Mouse (Mus musculus) heart, embryonic 16.5 days (tissue): ENCODE measurements around the gene Slc35a5. TPM values are rescaled to one million over a fixed set of nuclear protein-coding genes. Genes with fewer than 3 reads are reported as not detected.

Experiments used
- ATAC-seq: fragments of 200-750 bp; cut with Nextera tagmentation; replicated peaks from 2 replicates; pipeline ENCODE4 v1.8.0; 2017; ENCODE audit warnings: moderate number of reproducible peaks; ENCODE audit not compliant: insufficient read depth, low FRiP score; ENCODE audit errors: extremely low read depth
- H3K27ac ChIP-seq: fragments of 300-500 bp; sonication (generic); 2 replicates; pipeline ENCODE4 v1.5.1; 2014; ENCODE audit warnings: mild to moderate bottlenecking, low read length, control low read depth, moderate library complexity
- H3K27me3 ChIP-seq: fragments of 300-500 bp; sonication (generic); 2 replicates; pipeline ENCODE4 v1.6.1; 2014; ENCODE audit warnings: low read length, mixed read lengths; ENCODE audit not compliant: control insufficient read depth, insufficient read depth
- H3K36me3 ChIP-seq: fragments of 300-500 bp; sonication (generic); 2 replicates; pipeline ENCODE4 v1.6.1; 2014; ENCODE audit not compliant: control insufficient read depth, insufficient read depth
- H3K4me1 ChIP-seq: fragments of 300-500 bp; sonication (generic); 2 replicates; pipeline ENCODE4 v1.6.1; 2014; ENCODE audit warnings: low read length, mixed read lengths; ENCODE audit not compliant: control insufficient read depth, insufficient read depth
- H3K4me2 ChIP-seq: fragments of 300-500 bp; sonication (generic); 2 replicates; pipeline ENCODE4 v1.6.1; 2014; ENCODE audit warnings: low read depth, mild to moderate bottlenecking, control low read depth, low read length
- H3K4me3 ChIP-seq: fragments of 300-500 bp; sonication (generic); 2 replicates; pipeline ENCODE4 v1.5.1; 2014; ENCODE audit warnings: mild to moderate bottlenecking, control low read depth, low read length
- H3K9ac ChIP-seq: fragments of 300-500 bp; sonication (generic); 2 replicates; pipeline ENCODE4 v1.6.1; 2014; ENCODE audit warnings: low read length, control low read depth
- H3K9me3 ChIP-seq: fragments of 300-500 bp; sonication (generic); replicated peaks from 2 replicates; pipeline ENCODE4 v1.6.1; 2016; ENCODE audit warnings: low read length; ENCODE audit not compliant: control insufficient read depth
- WGBS: fragments of 180-500 bp; shearing (Covaris S2); extraction: QIAGEN DNeasy Blood & Tissue Kit; methylation state at CpG from one replicate; pipeline ENCODE4 v1.1.7; 2014; 5-methylcytosine and 5-hydroxymethylcytosine counted together
- polyA plus RNA-seq: library from polyadenylated mRNA; unstranded; fragments of >200 nt; fragmentation: Nextera tagmentation; extraction: Ambion mirVana; gene quantifications from 2 replicates; pipeline ENCODE4 v1.2.1, GENCODE M21; 2015

The Slc35a5 gene
- polyA plus RNA-seq, 1 experiment from 2014 or later, result 17.4 TPM

- Histone ChIP-seq H3K4me1 (peaks cover 45% of the 10 kb centered on the region), H3K9me3 (no peaks in the 10 kb centered on the region), H3K9ac (no peak overlapping the region), H3K36me3 (no peaks in the 10 kb centered on the region), H3K27ac (peak overlapping the region; percentile 16; the same call in 1 of the 2 replicates), H3K4me2 (peak overlapping the region; percentile 62), H3K4me3 (peak overlapping the region; percentile 30; the same call in 1 of the 2 replicates), H3K27me3 (no peaks in the 10 kb centered on the region)
- ATAC-seq, result no peak
- WGBS, result 60% methylated on average over 10 of the region's 10 CpGs
Measured at GRCm38 (mm10) chr16:45098186-45098885, 60.2 kb downstream of the Slc35a5 start.

DNA sequence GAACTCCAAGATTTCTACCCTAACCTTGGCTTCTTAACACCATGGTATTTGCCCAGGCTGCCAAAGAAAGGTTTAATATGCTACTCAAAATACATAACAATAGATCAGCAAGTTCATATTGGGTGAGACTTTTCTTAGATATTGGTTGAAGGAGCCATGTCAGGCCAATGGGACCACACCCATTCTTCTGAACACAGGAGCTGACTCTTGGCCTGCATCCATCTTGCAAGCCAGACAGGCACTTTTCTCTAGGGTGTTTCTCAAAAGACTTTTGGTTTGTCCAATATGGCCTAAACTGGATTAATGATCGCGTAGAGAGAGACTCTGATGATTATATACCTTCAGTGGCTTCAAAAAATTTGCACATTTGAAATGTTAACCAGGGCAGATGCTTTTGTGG lies 61.0 kb downstream of the Slc35a5 start:
- H3K4me2 ChIP-seq, result peak overlapping the region; percentile 62
- no peaks in the 10 kb centered on the region for H3K9me3 ChIP-seq
- H3K36me3 ChIP-seq, result no peaks in the 10 kb centered on the region
- H3K9ac ChIP-seq, result no peak overlapping the region
- H3K27me3 ChIP-seq, result no peaks in the 10 kb centered on the region
- peak overlapping the region; percentile 52 for H3K4me3 ChIP-seq
- no peak for ATAC-seq
- peaks cover 49% of the 10 kb centered on the region for H3K4me1 ChIP-seq
- 91% methylated on average over 2 of the region's 2 CpGs for WGBS
- no peak overlapping the region for H3K27ac ChIP-seq

- Histone ChIP-seq H3K4me2 (peak overlapping the region; percentile 62), H3K9ac (peak overlapping the region; percentile 73; the same call in 1 of the 2 replicates), H3K27ac (no peak overlapping the region), H3K4me3 (peak overlapping the region; percentile 52), H3K4me1 (peaks cover 40% of the 10 kb centered on the region), H3K36me3 (no peaks in the 10 kb centered on the region), H3K9me3 (no peaks in the 10 kb centered on the region), H3K27me3 (no peaks in the 10 kb centered on the region)
- 80% methylated on average over 26 of the region's 26 CpGs for WGBS
- ATAC-seq, result no peak
Measured at GRCm38 (mm10) chr16:45095561-45096482, 62.7 kb downstream of the Slc35a5 start.

- H3K4me3 ChIP-seq, result peak overlapping the region; percentile 52
- no peak for ATAC-seq
- H3K4me2 ChIP-seq, result peak overlapping the region; percentile 62
- no peak overlapping the region for H3K27ac ChIP-seq
- 72% methylated on average over 13 of the region's 13 CpGs for WGBS
- H3K36me3 ChIP-seq, result no peaks in the 10 kb centered on the region
- H3K27me3 ChIP-seq, result no peaks in the 10 kb centered on the region
- H3K4me1 ChIP-seq, result peaks cover 35% of the 10 kb centered on the region
- H3K9ac ChIP-seq, result peak overlapping the region; percentile 73; the same call in 1 of the 2 replicates
- no peaks in the 10 kb centered on the region for H3K9me3 ChIP-seq
Measured at GRCm38 (mm10) chr16:45095030-45095429, 63.5 kb downstream of the Slc35a5 start.

DNA sequence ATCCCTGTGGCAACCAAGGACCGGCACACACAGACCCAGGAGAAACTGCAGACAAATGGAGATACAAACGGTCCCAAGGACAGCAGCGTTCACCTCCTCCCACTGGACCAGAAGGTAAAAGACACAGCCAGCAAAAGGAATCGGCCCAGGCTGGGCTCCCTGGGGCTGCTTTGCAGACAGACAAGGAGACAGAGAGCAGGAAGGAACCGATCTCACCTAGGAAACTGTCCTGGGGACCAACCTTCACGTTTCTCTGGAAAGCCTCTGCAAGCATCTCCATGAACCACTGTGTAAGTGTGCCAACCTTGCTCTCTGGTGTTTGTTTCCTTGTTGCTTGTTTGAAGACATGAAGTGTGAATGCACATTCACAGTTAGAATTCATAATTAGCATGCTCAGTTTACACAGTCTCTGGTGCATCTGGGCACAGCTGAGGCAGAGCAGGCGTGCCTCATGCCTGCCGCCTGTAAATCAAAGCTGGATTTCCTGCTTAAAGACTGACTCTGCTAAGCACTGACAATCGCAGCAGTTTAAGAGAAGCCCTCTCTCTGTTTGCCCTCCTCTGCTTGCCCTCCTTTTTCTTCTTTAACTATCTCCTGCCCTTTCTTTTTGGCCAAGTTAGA lies 64.3 kb downstream of the Slc35a5 start:
- peak; percentile 33; the same call in 1 of the 2 replicates for ATAC-seq
- peak overlapping the region; percentile 62 for H3K4me2 ChIP-seq
- peak overlapping the region; percentile 52 for H3K4me3 ChIP-seq
- H3K4me1 ChIP-seq, result peaks cover 33% of the 10 kb centered on the region
- peak overlapping the region; percentile 73 for H3K9ac ChIP-seq
- H3K27me3 ChIP-seq, result no peaks in the 10 kb centered on the region
- no peaks in the 10 kb centered on the region for H3K9me3 ChIP-seq
- WGBS, result 3% methylated on average over 9 of the region's 9 CpGs
- no peaks in the 10 kb centered on the region for H3K36me3 ChIP-seq
- H3K27ac ChIP-seq, result peak overlapping the region; percentile 91

- under 1% methylated on average over 6 of the region's 6 CpGs for WGBS
- no peaks in the 10 kb centered on the region for H3K9me3 ChIP-seq
- no peaks in the 10 kb centered on the region for H3K27me3 ChIP-seq
- H3K4me1 ChIP-seq, result peaks cover 28% of the 10 kb centered on the region
- H3K4me2 ChIP-seq, result peak within 1 kb of the TSS; percentile 62
- H3K4me3 ChIP-seq, result peak within 1 kb of the TSS; percentile 52
- peak; percentile 61 for ATAC-seq
- H3K36me3 ChIP-seq, result no peaks in the 10 kb centered on the region
- H3K27ac ChIP-seq, result peak within 1 kb of the TSS; percentile 91
- H3K9ac ChIP-seq, result peak within 1 kb of the TSS; percentile 73
Measured at GRCm38 (mm10) chr16:45093137-45093731, 65.3 kb downstream of the Slc35a5 start, which contains the start of gene Ccdc80. TSS of gene Ccdc80 (plus strand) at chr16:45093402.

- 0 out of 2 replicates have a peak overlapping the region, but pooled peaks have one; percentile 22 for H3K4me3 ChIP-seq
- H3K36me3 ChIP-seq, result no peaks in the 10 kb centered on the region
- peak; percentile 43 for ATAC-seq
- H3K4me1 ChIP-seq, result peaks cover 10% of the 10 kb centered on the region
- peak overlapping the region; percentile 45 for H3K4me2 ChIP-seq
- WGBS, result 6% methylated on average over 10 of the region's 10 CpGs
- no peaks in the 10 kb centered on the region for H3K27me3 ChIP-seq
- H3K27ac ChIP-seq, result no peak overlapping the region
- peak overlapping the region; percentile 33; the same call in 1 of the 2 replicates for H3K9ac ChIP-seq
- H3K9me3 ChIP-seq, result no peaks in the 10 kb centered on the region
Measured at GRCm38 (mm10) chr16:45090005-45090404, 68.5 kb downstream of the Slc35a5 start.
